Mouse (Mus musculus) embryonic fibroblast, embryonic 13.5 days (primary cell): ENCODE data around the gene C130073F10Rik. TPM values are rescaled to one million over a fixed set of nuclear protein-coding genes. Genes with fewer than 3 reads are reported as not detected.
"Not testable (repeated sequence)": the region's sequence is repeated elsewhere in the genome, so short reads cannot be mapped to it uniquely, and the experiment has no call there.

Source experiments
- H3K27ac ChIP-seq: 2 replicates; pipeline ENCODE4 v1.5.1; 2012; ENCODE audit warnings: low read length, control low read depth, inconsistent platforms; ENCODE audit not compliant: insufficient read depth
- H3K4me1 ChIP-seq: 2 replicates; pipeline ENCODE4 v1.6.1; 2011; ENCODE audit warnings: low read length; ENCODE audit not compliant: control insufficient read depth, insufficient read depth
- H3K4me3 ChIP-seq: 2 replicates; pipeline ENCODE4 v1.5.1; 2011; ENCODE audit warnings: mild to moderate bottlenecking, control low read depth, low read length; ENCODE audit not compliant: insufficient read depth
- CTCF ChIP-seq: IDR thresholded peaks from 2 replicates; pipeline ENCODE4 v1.5.1; 2011; ENCODE audit warnings: mild to moderate bottlenecking, control low read depth, low read length, moderate library complexity, borderline replicate concordance; ENCODE audit not compliant: insufficient read depth
- POLR2A ChIP-seq: IDR thresholded peaks from 2 replicates; pipeline ENCODE4 v1.6.1; 2011; ENCODE audit warnings: low read depth, mild to moderate bottlenecking, control low read depth, low read length, moderate library complexity
- polyA plus RNA-seq: library from polyadenylated mRNA; stranded (reverse); fragments of >200 nt; gene quantifications from 2 replicates; pipeline ENCODE4 v1.2.4, GENCODE M21; 2011; ENCODE audit warnings: low read depth; ENCODE audit not compliant: missing spikeins, insufficient read length

The C130073F10Rik gene
- polyA plus RNA-seq, result not detected in 2 replicates

DNA sequence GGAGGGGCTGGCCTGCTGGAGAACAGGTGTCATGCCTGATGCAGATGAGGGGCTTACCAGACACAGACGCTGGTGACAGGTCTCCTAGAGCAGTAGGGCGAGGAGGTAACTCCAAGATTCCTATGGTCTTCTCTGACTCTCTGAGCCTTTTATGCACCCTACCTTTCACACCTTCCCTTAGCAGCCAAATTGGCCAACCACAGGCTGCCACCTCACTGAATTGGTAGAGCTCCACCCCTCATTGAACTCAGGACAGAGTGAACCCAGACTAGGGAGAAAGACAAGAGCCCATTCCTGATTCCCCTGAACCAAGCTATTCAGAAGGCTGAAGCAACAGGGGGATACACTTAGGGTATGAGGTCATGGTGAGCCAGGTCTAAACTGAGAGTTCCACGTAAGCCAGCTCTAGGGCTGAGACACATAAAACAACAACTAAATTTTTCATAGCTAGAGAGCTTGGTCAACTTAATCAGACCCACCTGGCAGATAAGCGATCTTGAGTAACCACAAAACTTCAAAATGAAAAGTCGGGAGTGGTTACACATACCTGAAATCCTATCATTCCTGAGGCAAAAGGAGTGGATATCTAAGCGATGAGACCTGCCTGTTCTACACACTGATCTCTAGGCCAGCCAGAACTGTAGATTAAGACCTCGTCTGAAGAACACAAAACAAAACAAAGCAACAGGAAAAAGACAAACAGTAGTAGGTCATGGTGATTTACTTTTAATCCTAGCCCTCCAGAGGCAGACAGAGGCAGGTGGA lies at the start of gene C130073F10Rik:
Gene C130073F10Rik (minus strand): TSS at position 134 of the 765 bp plus-strand sequence.
- Histone ChIP-seq H3K27ac (no peak within 1 kb of the TSS), H3K4me3 (no peak within 1 kb of the TSS), H3K4me1 (no peaks in the 10 kb centered on the region)
- TF ChIP-seq POLR2A (no peak), CTCF (no peak)

DNA sequence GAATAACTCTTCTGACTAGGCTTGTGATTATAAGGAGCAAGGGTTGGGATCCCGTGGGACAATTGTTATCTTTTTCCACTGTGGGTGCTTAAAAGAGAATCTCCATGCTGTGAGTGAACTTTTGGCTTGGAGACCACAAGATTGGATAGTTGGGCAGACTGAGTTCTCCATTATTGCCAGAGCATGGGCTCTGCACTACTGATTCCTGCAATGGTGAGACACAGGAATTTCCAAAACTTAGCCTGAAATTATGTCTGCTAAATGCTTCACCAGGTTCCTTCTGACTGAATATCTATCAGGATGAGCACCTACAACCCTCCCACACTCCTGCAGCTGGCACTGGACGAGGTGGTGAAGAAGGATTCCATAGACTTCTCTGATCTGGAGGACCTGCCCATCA lies 46.5 kb upstream of the C130073F10Rik start, which contains the start of gene Gm12794:
Gene Gm12794 (plus strand): TSS at position 301 of the 400 bp plus-strand sequence.
- H3K27ac ChIP-seq, H3K4me3 ChIP-seq, H3K4me1 ChIP-seq: not testable (repeated sequence)

DNA sequence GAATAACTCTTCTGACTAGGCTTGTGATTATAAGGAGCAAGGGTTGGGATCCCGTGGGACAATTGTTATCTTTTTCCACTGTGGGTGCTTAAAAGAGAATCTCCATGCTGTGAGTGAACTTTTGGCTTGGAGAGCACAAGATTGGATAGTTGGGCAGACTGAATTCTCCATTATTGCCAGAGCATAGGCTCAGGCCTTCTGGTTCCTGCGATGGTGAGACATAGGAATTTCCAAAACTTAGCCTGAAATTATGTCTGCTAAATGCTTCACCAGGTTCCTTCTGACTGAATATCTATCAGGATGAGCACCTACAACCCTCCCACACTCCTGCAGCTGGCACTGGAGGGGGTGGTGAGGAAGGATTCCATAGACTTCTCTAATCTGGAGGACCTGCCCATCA lies 15.2 kb upstream of the C130073F10Rik start, which contains the start of gene Gm12800:
Gene Gm12800 (plus strand): TSS at position 301 of the 400 bp plus-strand sequence.
- not testable (repeated sequence) for H3K4me3 ChIP-seq, H3K27ac ChIP-seq, H3K4me1 ChIP-seq

GRCm38 (mm10) chr4:101889377-101889776 lies 4.2 kb downstream of the C130073F10Rik start:
- Histone ChIP-seq H3K4me3 (no peak overlapping the region), H3K27ac (no peak overlapping the region), H3K4me1 (no peaks in the 10 kb centered on the region)
- TF ChIP-seq POLR2A (no peak), CTCF (no peak)

- no peak overlapping the region for H3K27ac ChIP-seq
- TF ChIP-seq CTCF (no peak), POLR2A (no peak)
- H3K4me3 ChIP-seq, result no peak overlapping the region
- H3K4me1 ChIP-seq, result no peaks in the 10 kb centered on the region
Measured at GRCm38 (mm10) chr4:101883641-101884040, 9.9 kb downstream of the C130073F10Rik start.

GRCm38 (mm10) chr4:101875687-101876086 lies 17.9 kb downstream of the C130073F10Rik start:
- not testable (repeated sequence) for H3K4me1 ChIP-seq, H3K27ac ChIP-seq, H3K4me3 ChIP-seq

GRCm38 (mm10) chr4:101872031-101872430 lies 21.6 kb downstream of the C130073F10Rik start:
- not testable (repeated sequence) for H3K4me1 ChIP-seq, H3K27ac ChIP-seq, H3K4me3 ChIP-seq

- H3K4me3 ChIP-seq, result no peak overlapping the region
Measured at GRCm38 (mm10) chr4:101862289-101862688, 31.3 kb downstream of the C130073F10Rik start.

GRCm38 (mm10) chr4:101860873-101861272 lies 32.7 kb downstream of the C130073F10Rik start:
- TF ChIP-seq POLR2A (no peak), CTCF (no peak)
- H3K4me1 ChIP-seq, result no peaks in the 10 kb centered on the region
- no peak overlapping the region for H3K4me3 ChIP-seq
- H3K27ac ChIP-seq, result no peak overlapping the region

More at GRCm38 (mm10) chr4:101862289-101862688, 31.3 kb downstream of the C130073F10Rik start:
- Histone ChIP-seq H3K4me1 (no peaks in the 10 kb centered on the region), H3K27ac (no peak overlapping the region)
- TF ChIP-seq POLR2A, result no peak
- TF ChIP-seq CTCF, result no peak

DNA sequence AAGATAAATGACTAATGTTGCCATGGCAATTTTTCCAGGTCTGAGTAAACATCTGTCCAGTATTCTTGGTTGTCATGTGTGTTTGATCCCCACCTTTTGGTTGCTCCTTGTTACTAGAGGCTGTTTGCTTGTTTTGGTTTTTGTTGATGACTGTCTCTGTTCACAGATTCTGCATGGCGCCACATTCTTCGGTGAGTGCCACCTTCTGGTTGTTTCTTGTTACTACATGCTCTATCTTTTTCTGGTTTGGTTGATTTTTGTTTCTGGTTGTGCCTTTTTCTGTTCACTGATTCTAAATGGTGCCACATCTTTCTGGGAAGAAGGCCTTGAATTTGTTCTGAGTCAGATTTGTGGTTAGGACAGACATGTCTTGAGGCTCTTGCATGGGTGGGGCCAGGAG lies 42.7 kb downstream of the C130073F10Rik start:
- no peak for TF ChIP-seq CTCF
- no peak for TF ChIP-seq POLR2A
- Histone ChIP-seq H3K4me3 (no peak overlapping the region), H3K4me1 (no peaks in the 10 kb centered on the region), H3K27ac (no peak overlapping the region)

DNA sequence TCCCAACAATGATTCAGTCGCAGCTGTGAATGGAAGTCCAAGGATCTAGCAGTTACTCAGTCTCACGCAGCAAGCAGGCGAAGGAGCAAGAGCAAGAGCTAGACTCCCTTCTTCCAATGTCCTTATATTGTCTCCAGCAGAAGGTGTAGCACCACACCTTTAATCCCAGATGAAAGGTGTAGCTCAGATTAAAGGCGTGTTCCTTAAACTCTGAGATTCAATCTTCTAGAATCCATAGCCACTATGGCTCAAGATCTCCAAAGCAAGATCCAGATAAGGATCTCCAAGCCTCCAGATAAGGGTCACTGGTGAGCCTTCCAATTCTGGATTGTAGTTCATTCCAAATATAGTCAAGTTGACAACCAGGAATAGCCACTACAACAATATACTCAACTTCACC lies 49.7 kb downstream of the C130073F10Rik start, which contains the start of gene B020004J07Rik:
Gene B020004J07Rik (minus strand): TSS at position 101 of the 400 bp plus-strand sequence.
- H3K4me1 ChIP-seq, H3K4me3 ChIP-seq, H3K27ac ChIP-seq: not testable (repeated sequence)

Other genes starting within 250 kb of the C130073F10Rik start
- gene Leprot, start 246.1 kb downstream of the C130073F10Rik start, polyA plus RNA-seq, result 107 and 109 TPM in 2 replicates
- gene Lepr, start 176.4 kb downstream of the C130073F10Rik start, polyA plus RNA-seq, result 2.9 and 3.1 TPM in 2 replicates
- gene B020004J07Rik, start 49.8 kb downstream of the C130073F10Rik start, polyA plus RNA-seq, result not detected in 2 replicates
- not detected in 2 replicates for gene Gm12800, start 15.3 kb upstream of the C130073F10Rik start, polyA plus RNA-seq
- gene Gm12794, start 46.6 kb upstream of the C130073F10Rik start, polyA plus RNA-seq, result not detected in 2 replicates
- not detected in 2 replicates for gene Gm12790, start 87.3 kb upstream of the C130073F10Rik start, polyA plus RNA-seq
- not detected in 2 replicates for gene Gm12789, start 92.8 kb upstream of the C130073F10Rik start, polyA plus RNA-seq
- gene Pde4b, start 193.8 kb upstream of the C130073F10Rik start, polyA plus RNA-seq, result 14.2 and 19.0 TPM in 2 replicates